Mouse (Mus musculus): ENCODE measurements around the gene Exosc10. TPM values are rescaled to one million over a fixed set of nuclear protein-coding genes. Genes with fewer than 3 reads are reported as not detected.

Gene Exosc10
- total RNA-seq, 2 experiments from 2014 or later = 33.7 to 39.3 TPM

- DNase-seq = no peak
Observed at GRCm38 (mm10) chr4:148570693-148571295, 12.6 kb downstream of the Exosc10 start.

- DNase-seq = no peak
Observed at GRCm38 (mm10) chr4:148573222-148573621, 15.0 kb downstream of the Exosc10 start.

- no peak for DNase-seq
Observed at GRCm38 (mm10) chr4:148580765-148581164, 22.5 kb downstream of the Exosc10 start.

- no peak for DNase-seq
Observed at GRCm38 (mm10) chr4:148581422-148581821, 23.2 kb downstream of the Exosc10 start.

- no peak for DNase-seq
Observed at GRCm38 (mm10) chr4:148583257-148583656, 25.0 kb downstream of the Exosc10 start.

GRCm38 (mm10) chr4:148586648-148587047, 28.4 kb downstream of the Exosc10 start:
- no peak for DNase-seq

- peak in 1 of 2 experiments; percentile 25 for DNase-seq
Observed at GRCm38 (mm10) chr4:148588793-148589192, 30.6 kb downstream of the Exosc10 start.

GRCm38 (mm10) chr4:148589565-148589964, 31.3 kb downstream of the Exosc10 start:
- DNase-seq = no peak

GRCm38 (mm10) chr4:148590421-148591170, 32.4 kb downstream of the Exosc10 start:
- peak in 1 of 2 experiments; percentile 27 for DNase-seq

- peak; percentile 96 to 99 for DNase-seq
Observed at GRCm38 (mm10) chr4:148591171-148591630, 33.0 kb downstream of the Exosc10 start, which contains the start of gene Srm. Srm (plus strand) TSS chr4:148591503.

GRCm38 (mm10) chr4:148591637-148592380, 33.6 kb downstream of the Exosc10 start:
- peak in 1 of 2 experiments; percentile 36 for DNase-seq

GRCm38 (mm10) chr4:148593996-148594395, 35.8 kb downstream of the Exosc10 start:
- no peak for DNase-seq

GRCm38 (mm10) chr4:148595916-148596315, 37.7 kb downstream of the Exosc10 start:
- DNase-seq = no peak

GRCm38 (mm10) chr4:148596731-148597130, 38.5 kb downstream of the Exosc10 start:
- DNase-seq = no peak

GRCm38 (mm10) chr4:148598826-148599225, 40.6 kb downstream of the Exosc10 start:
- DNase-seq = no peak

GRCm38 (mm10) chr4:148600316-148600715, 42.1 kb downstream of the Exosc10 start:
- no peak for DNase-seq

- DNase-seq = no peak
Observed at GRCm38 (mm10) chr4:148601871-148602270, 43.6 kb downstream of the Exosc10 start.

- DNase-seq = no peak
Observed at GRCm38 (mm10) chr4:148602357-148603120, 44.3 kb downstream of the Exosc10 start, which contains the start of gene Masp2. Masp2 (plus strand) TSS chr4:148602554.

- DNase-seq = no peak
Observed at GRCm38 (mm10) chr4:148603376-148604139, 45.3 kb downstream of the Exosc10 start.

GRCm38 (mm10) chr4:148604141-148604540, 45.9 kb downstream of the Exosc10 start:
- DNase-seq = no peak

GRCm38 (mm10) chr4:148604541-148605165, 46.4 kb downstream of the Exosc10 start:
- DNase-seq = peak; percentile 37 to 57
